Mouse (Mus musculus) common myeloid progenitor, adult 5-6 weeks (primary cell): ENCODE measurements around the gene Apoc3. TPM values are rescaled to one million over a fixed set of nuclear protein-coding genes. Genes with fewer than 3 reads are reported as not detected.

Experiments
- ATAC-seq: replicated peaks from 2 replicates; pipeline ENCODE4 v1.8.0; 2016; ENCODE audit warnings: low read depth, mild to moderate bottlenecking, moderate TSS enrichment, inconsistent platforms; ENCODE audit not compliant: poor library complexity, severe bottlenecking
- total RNA-seq: library from RNA; stranded (forward); fragments of 200-1000, 187-1606 nt; gene quantifications from 2 replicates; pipeline ENCODE4 v1.2.3, GENCODE M21; 2017

The Apoc3 gene
- total RNA-seq, 1 experiment from 2014 or later: not detected

DNA sequence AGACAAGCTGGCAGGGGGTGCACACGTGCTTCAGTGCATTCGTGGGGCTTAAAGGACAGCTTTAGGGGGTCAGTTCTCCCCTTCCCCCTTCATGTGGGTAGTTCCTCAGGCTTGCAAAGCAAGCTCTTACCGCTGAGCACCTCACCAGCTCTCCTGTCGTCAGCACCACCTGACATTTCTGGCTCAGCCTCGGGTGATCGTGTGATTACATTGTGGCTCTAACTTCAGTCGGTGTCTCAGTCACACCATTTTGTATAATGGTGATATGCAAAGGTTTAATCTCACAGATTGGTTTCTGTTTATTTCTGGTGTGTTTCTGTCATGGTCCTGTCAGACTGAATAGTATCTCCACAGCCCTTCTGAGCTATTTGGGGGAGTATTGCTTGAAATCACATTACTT is 36.5 kb downstream of the Apoc3 start:
- ATAC-seq: no peak

DNA sequence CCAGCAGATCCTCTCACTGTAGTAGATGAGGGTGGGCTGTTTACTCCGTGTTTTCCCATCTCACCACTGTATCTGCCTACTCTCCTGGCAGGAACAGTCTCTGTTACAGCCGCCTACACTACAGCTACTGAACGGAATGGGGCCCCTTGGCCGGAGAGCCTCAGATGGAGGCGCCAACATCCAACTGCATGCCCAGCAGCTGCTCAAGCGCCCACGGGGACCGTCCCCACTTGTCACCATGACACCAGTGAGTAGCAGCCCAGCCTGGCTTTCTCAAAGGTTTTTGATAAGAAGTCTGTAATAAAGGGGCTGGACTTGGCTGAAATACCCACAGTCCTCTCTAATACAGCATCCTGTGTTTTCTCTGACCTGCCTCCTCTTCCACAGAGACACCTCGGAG is 37.0 kb downstream of the Apoc3 start:
- ATAC-seq: no peak

DNA sequence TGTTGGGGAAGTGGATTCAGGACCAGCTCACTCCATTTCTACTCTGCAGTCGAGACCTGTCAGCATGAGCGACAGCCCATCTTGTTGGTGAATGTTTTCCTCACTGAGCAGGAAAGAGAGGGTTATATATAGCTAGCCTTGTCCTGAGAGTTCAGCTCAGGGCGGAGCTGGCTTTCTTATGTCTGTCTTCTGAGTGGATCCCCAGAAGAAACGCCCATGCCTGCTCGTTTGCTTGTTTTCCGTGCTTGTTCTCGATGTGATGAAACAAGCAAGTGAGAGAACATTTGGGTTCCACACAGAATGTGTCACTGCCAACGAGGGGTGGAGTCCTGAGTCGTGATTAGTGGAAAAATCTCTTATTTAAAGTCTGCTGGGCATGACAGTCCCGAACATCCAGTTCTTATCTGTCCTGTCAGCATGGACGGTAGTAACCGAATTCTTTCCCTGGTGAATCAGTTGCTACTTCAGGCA is 38.7 kb downstream of the Apoc3 start:
- ATAC-seq: no peak

DNA sequence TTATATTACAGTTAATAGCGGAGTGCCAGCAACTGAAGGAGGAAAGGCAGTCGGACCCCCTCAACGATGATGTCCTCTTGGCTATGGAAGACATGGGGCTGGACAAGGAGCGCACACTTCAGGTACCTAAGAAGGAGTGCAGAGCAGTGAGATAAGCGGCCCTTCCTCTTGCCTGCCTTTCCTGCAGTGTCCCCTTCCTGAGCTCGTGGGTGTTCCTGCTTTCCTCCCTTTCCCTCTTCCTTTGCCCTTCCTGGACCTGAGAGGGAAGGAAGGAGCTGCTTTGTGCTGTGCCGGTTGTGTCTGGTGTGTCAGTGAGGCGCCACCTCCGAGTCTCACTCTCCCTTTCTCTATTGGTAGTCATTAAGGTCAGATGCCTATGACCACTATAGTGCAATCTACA is 40.6 kb downstream of the Apoc3 start:
- no peak for ATAC-seq

DNA sequence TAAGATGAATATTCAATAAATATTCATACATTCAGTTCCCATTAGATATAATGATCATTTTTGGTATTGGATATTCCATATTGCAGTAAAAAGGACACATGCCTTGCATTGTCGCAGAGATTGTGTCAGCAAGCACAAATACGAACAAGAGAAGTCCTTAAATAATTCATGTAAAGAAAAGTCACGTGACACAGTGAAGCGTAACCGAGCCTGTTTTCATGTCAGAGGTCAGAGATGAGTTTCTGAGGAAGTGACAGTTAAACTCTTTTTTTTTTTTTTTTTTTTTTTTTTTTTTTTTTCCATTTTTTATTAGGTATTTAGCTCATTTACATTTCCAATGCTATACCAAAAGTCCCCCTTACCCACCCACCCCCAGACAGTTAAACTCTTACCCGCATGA is 42.8 kb downstream of the Apoc3 start:
- ATAC-seq: no peak

DNA sequence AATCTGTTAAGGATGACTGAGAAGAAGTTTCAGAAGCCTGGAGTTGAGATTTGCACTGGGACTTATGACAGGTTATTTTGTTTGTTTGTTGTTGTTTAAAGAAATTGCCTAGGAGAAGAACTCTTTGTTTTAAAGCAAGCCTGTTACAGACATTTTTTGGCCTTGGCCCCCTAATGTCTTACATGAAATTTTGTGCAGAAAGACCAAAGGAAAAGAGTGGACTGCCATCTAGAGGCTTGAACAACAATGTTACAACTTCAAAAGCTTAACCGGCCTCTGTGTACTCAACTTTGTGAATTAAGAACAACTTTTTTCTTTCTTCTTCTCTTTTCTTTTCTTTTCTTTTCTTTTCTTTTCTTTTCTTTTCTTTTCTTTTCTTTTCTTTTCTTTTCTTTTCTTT is 43.8 kb downstream of the Apoc3 start:
- ATAC-seq: 0 out of 2 replicates have a peak, but pooled peaks have one; percentile 58

DNA sequence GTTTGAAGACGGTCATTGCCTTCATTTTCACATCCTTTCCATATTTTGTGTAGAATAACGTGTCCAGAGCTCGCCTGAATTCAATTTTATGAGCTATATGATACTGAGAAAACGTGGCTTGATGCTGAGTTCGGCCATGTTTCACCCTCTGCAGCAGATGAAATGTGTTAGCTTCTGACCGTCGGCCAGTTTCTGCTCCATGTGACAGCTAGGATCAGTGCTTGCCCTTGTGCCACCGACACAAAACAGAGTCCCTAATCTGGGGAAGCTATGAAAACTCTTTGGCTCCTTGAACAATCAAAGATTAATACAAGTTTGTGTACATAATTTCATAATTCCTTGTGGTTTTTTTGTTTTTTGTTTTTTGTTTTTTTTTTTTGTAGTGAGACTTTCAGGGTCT is 44.2 kb downstream of the Apoc3 start:
- no peak for ATAC-seq

DNA sequence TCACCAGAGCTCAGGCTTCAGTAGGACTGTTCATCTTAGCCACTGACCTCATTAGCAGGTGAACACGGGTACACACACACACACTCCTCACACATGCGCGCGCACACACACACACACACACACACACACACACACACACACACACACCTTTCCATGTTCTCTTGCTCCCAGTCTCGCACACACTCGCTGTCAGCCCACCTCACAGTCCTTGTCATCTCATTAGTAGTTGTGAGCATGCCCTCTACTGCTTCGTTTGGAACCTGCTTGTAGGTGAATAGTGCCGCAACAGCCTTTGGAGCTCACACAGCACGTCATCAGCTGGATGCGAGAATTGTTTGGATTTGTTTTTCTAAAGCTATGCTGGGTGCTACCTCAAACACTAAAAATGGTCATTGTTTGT is 46.1 kb downstream of the Apoc3 start:
- no peak for ATAC-seq

DNA sequence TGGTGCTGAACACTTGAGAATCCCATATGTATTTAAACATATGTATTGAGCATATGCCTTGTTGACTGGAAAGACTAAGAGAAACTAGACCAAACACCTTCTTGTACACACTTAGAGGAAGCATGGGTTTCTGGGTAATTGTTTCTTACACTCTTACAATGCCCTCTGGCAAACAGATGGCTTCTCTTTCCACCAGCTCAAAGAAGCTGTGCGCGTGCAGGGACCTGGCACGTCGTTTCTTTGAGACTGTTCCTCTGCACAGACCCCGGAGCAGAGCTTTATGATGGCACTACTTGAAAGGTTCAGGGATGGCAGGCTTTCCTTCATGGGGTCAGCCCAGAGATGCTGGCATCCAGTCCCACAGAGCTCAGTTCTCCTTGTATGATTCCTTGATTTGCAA is 46.5 kb downstream of the Apoc3 start:
- ATAC-seq: no peak

DNA sequence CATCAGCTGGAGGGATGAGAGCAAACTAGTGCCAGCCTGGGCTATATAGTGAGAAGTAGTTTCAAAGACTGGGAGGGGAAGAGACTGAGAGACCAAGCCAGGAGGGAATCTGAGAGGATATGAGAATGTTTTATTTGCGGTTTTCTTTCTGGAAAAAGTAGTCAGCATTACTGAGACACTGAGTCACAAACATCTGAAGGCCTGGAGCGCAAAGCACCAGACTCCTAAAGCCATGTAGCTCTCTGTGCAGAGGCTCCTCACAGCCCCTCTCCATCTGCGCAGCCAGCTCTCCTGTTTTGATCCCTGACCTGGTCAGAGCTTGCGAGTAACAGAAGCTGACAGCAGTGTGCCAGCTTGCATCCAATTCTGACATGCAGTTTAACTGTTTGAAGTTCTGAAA is 47.1 kb downstream of the Apoc3 start:
- no peak for ATAC-seq

DNA sequence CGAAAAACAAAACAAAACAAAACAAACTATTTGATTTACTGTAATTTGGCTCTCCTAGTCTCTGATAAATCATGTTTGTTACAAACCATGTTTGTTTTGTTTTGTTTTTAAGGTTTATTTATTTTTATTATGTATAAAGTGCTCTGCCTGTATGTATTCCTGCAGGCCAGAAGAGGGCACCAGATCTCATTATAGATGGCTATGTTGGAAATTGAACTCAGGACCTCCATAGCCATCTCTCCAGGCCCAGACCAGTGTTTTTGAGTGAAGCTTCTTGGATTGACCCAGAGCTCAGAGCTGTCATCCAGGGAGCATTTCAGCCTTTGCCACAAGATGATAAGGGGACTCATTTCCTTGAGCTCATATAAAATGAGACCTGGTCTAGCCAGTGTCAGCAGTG is 49.0 kb downstream of the Apoc3 start:
- ATAC-seq: no peak

DNA sequence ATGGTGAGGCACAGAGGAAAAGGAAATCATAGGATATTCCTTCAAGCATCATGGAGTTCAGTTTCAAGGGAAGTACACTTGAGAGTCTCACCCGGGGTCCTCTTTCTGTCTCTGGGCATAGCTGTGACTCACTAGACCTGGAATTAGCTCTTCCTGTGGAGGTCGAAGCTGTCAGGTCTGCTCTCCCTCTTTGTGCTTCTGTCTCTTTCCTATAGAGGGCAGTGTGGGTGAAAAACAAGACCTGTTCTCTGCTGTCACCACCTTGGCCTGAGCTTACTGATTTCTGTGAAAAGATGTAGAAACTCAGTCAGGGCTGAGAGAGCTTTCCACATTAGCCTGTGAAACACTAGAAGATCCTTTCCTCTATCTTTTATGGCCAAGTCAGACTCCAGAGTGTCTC is 50.2 kb downstream of the Apoc3 start:
- ATAC-seq: peak; percentile 83

DNA sequence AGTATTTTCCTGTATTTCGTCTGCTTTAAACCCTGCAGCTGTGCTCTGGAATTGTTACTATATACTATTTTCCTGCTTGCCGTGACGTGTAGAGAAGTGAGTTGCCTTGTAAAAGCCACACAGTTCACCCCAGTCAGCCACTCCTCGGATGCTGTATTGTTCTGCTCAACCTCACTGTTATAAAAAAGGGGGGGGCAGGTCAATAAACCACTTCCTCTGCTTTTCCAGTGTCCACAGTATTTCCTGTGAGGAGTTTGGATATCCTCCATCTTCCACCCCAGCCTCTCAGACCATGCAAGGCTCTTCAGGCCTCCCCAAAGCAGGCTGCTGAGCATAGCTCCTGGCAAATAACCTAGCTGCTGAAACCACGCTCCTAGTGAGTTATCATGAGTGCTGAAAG is 50.9 kb downstream of the Apoc3 start:
- no peak for ATAC-seq

Other genes starting within 250 kb of the Apoc3 start
- gene Pafah1b2, start 222.9 kb downstream of the Apoc3 start, total RNA-seq: 88.3 and 101 TPM in 2 replicates
- 21.1 and 25.1 TPM in 2 replicates for gene Sik3, start 222.8 kb downstream of the Apoc3 start, total RNA-seq
- not detected in 2 replicates for gene Apoa1, start 7.1 kb downstream of the Apoc3 start, total RNA-seq
- gene Apoa4, start 5.1 kb upstream of the Apoc3 start, total RNA-seq: not detected in 2 replicates
- not detected in 2 replicates for gene Apoa5, start 33.0 kb upstream of the Apoc3 start, total RNA-seq
- gene Zpr1, start 37.4 kb upstream of the Apoc3 start, total RNA-seq: 50.0 and 51.2 TPM in 2 replicates
- gene Bud13, start 47.4 kb upstream of the Apoc3 start, total RNA-seq: 12.1 and 16.4 TPM in 2 replicates
- gene 4931429L15Rik, start 84.3 kb upstream of the Apoc3 start, total RNA-seq: not detected in 2 replicates